Mouse (Mus musculus) CD8-positive naive resting alpha-beta T cell, adult 2 months (primary cell): ENCODE measurements around the gene Zfp827.
"Not testable (repeated sequence)": the region's sequence is repeated elsewhere in the genome, so short reads cannot be mapped to it uniquely, and the experiment has no call there.

Experiments
- DNase-seq, 2 experiments: peaks; one replicate each; pipeline ENCODE4 v3.0.0; 2022; ENCODE audit warnings: low read depth in 2 of 2, low spot score in 2 of 2

The Zfp827 gene

DNA sequence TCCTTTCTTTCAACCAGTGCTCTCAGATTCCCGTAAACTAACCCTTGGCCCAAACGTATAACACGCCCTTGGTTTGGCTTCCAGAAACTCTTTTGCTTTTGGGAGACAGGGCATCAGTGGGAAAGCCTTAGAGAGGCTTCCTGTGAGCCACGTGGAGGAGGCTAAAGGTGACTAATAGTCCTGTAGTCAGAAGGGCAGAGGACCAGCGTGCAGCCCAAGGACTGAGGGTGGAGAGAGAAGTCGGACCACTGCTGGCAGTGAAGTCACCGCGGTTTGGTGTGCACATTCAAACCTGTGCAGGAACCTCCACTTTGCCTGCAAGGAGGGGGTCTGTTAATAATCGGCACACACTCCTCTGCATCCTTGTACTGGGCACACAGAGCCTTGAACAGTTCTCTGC lies 76.4 kb downstream of the Zfp827 start:
- no peak for DNase-seq

- DNase-seq, result no peak
Measured at GRCm38 (mm10) chr8:79105186-79105585, 76.9 kb downstream of the Zfp827 start.

DNA sequence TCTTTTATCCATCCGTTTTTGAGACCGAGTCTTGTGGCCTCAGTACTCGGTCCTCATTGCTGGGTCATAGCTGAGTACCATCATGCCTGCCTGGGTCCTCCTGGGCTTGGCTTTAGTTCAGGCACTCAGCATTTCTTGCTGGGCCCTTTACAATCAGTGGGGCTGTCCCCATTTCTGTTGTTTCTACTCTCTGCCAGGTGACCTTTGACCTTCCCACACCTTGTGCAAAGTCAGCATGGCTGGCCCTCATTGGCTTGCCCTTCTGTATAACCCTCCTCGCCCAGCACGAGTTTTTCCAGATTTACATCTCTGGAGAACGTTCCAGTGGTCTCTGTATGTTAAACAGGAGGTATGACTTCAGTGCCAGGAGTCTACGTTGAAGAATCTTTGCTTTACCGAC lies 83.2 kb downstream of the Zfp827 start:
- no peak for DNase-seq

DNA sequence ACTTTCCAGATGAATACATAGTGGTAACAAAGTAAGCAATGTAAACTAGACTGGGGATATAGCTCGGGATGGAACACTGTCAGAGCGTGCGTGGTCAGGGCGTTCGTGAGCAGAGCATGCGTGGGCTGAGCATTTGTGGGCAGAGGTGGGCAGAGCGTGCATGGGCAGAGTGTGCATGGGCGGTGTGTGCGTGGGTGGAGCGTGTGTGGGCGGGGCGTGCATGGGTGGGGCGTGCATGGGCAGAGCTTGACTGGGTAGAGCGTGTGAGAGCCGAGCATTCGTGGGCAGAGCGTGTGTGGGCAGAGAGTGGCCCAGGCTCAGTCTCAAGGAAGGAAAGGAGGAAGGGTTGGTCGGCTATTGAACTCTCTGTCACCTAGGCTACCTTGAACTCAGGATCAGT lies 84.2 kb downstream of the Zfp827 start:
- no peak for DNase-seq

- no peak for DNase-seq
Measured at GRCm38 (mm10) chr8:79113533-79113932, 85.3 kb downstream of the Zfp827 start.

DNA sequence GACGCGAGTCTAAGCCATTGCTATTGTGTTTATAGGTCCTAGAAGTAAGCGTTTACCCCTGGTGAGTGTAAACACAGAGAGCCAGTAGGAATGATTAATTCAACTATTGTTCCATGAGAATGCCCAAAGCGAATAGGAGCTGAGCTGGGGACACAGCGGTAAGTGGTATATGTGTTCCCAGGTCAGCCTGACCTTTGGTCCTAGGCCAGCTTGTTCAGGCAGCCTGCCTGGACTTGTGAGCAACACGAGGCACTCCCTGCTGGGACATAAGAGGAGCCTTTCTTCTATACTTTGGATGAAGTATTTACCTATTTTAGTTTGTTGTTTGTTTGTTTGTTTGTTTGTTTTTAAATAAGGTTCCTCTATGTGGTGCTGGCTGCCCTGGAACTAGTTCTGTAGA lies 86.3 kb downstream of the Zfp827 start:
- DNase-seq, result no peak

- no peak for DNase-seq
Measured at GRCm38 (mm10) chr8:79116436-79116835, 88.2 kb downstream of the Zfp827 start.

GRCm38 (mm10) chr8:79117711-79118110 lies 89.5 kb downstream of the Zfp827 start:
- no peak for DNase-seq

- no peak for DNase-seq
Measured at GRCm38 (mm10) chr8:79121614-79122013, 93.4 kb downstream of the Zfp827 start.

- no peak for DNase-seq
Measured at GRCm38 (mm10) chr8:79124231-79124630, 96.0 kb downstream of the Zfp827 start.

GRCm38 (mm10) chr8:79127211-79127816 lies 99.1 kb downstream of the Zfp827 start:
- DNase-seq, result no peak

- DNase-seq, result not testable (repeated sequence)
Measured at GRCm38 (mm10) chr8:79128534-79128933, 100.3 kb downstream of the Zfp827 start.

- DNase-seq, result no peak
Measured at GRCm38 (mm10) chr8:79139614-79140013, 111.4 kb downstream of the Zfp827 start.

- no peak for DNase-seq
Measured at GRCm38 (mm10) chr8:79140981-79141380, 112.7 kb downstream of the Zfp827 start.

GRCm38 (mm10) chr8:79141592-79141991 lies 113.4 kb downstream of the Zfp827 start:
- DNase-seq, result no peak

- no peak for DNase-seq
Measured at GRCm38 (mm10) chr8:79143729-79144128, 115.5 kb downstream of the Zfp827 start.

DNA sequence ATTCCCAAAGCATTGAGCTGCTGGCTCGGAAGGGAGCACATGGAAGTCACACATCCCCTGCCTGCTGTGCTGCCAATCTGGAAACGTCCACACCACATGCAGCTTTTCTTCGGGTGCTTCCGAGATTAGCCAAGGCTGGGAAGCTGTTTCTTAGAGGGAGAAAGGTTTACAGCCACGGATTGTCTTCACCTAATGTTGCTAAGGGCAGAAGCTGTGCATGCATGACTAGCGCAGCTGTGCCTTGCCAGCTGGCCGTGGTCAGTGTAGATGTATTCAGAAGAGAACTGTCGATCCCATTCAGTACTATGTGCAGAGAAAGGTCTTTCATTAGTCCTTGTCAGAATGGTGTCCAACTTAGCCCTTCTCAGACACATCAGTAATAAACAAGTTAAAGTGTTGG lies 117.0 kb downstream of the Zfp827 start:
- no peak for DNase-seq

- no peak for DNase-seq
Measured at GRCm38 (mm10) chr8:79145626-79146025, 117.4 kb downstream of the Zfp827 start.

DNA sequence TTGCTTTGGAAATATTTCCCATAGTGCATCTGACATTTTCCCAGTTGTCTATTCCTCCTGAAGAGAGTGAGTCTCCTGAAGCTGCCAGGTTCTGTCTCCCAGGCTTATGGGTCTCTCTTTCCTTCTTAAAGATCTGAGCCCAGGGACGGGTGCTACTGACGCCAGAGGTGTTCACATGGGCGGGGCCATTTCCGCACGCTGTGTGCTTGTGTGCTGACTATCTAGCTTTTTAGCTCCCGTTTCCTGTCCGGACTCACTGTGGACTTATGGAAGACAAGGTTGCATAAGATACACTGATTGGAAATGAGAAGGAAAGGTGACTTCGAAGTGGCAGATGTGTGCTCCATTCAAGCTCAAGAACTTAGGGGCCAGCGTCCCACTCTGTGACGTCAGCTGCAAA lies 120.6 kb downstream of the Zfp827 start:
- no peak for DNase-seq

GRCm38 (mm10) chr8:79149880-79150279 lies 121.6 kb downstream of the Zfp827 start:
- DNase-seq, result no peak

GRCm38 (mm10) chr8:79150544-79151192 lies 122.4 kb downstream of the Zfp827 start:
- no peak for DNase-seq

- DNase-seq, result no peak
Measured at GRCm38 (mm10) chr8:79151644-79152043, 123.4 kb downstream of the Zfp827 start.

- DNase-seq, result no peak
Measured at GRCm38 (mm10) chr8:79153201-79153600, 125.0 kb downstream of the Zfp827 start.
